In the genomic region with DNA sequence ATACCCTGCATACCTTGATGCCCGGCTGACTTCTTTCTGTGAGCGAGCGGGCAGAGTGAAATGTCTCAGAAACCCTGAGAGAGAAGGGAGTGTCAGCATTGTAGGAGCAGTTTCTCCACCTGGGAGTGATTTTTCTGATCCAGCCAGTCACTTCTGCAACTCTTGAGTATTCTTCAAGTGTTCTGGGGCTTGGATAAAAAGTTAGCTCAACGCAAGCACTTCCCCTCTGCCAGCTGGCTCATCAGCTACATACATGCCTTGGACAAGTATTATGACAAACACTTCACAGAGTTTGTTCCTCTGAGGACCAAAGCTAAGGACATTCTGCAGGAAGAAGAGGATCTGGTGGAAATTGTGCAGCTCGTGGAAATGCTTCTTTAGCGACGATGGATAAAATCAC, we compare ENCODE assay signal across 21 mouse cellular contexts.
"Had no signal": no experiment of that assay in that cellular context is flagged by ENCODE, and none has a peak within 500 bp of the region (broad histone marks: within the 10 kb centered on the region; RNA-seq: fewer than 3 reads in every experiment).

No protein-coding gene starts in this region.

- H3K36me3 ChIP-seq: liver, embryonic 13.5 days; liver, embryonic 15.5 days; lung, embryonic 15.5 days; midbrain, embryonic 10.5 days; midbrain, embryonic 12.5 days; neural tube, embryonic 13.5 days; neural tube, embryonic 15.5 days had no signal

- DNase-seq: liver; liver, embryonic 13.5 days; liver, postnatal 0 days; midbrain, embryonic 14.5 days; retina, postnatal 1 day; right cerebral cortex, adult 18-20 months; right cerebral cortex, postnatal 25 days; right cerebral cortex, postnatal 4 days; spleen, adult 18-20 months; thymus, adult 18-20 months; thymus, postnatal 14 days; thymus, postnatal 36 days had no signal

- ATAC-seq: liver, postnatal 0 days; midbrain, embryonic 16.5 days had no signal

- H3K27ac ChIP-seq: liver, embryonic 13.5 days; liver, embryonic 15.5 days; lung, embryonic 15.5 days; midbrain, embryonic 10.5 days; midbrain, embryonic 12.5 days; neural tube, embryonic 13.5 days; neural tube, embryonic 15.5 days had no signal

- H3K4me2 ChIP-seq: liver, embryonic 11.5 days; liver, embryonic 13.5 days; liver, embryonic 15.5 days; lung, embryonic 15.5 days; midbrain, embryonic 12.5 days; neural tube, embryonic 13.5 days; neural tube, embryonic 15.5 days had no signal

- H3K4me3 ChIP-seq: liver, embryonic 13.5 days; liver, embryonic 15.5 days; lung, embryonic 15.5 days; midbrain, embryonic 10.5 days; midbrain, embryonic 12.5 days; myocyte; neural tube, embryonic 13.5 days; neural tube, embryonic 15.5 days had no signal

- H3K27me3 ChIP-seq: liver, embryonic 13.5 days; liver, embryonic 15.5 days; lung, embryonic 15.5 days; midbrain, embryonic 12.5 days; neural tube, embryonic 13.5 days; neural tube, embryonic 15.5 days had no signal

- H3K9ac ChIP-seq: liver, embryonic 13.5 days; liver, embryonic 15.5 days; liver, postnatal 0 days; lung, embryonic 15.5 days; midbrain, embryonic 12.5 days; neural tube, embryonic 13.5 days; neural tube, embryonic 15.5 days had no signal

- H3K9me3 ChIP-seq: liver, embryonic 13.5 days; liver, embryonic 15.5 days; lung, embryonic 15.5 days; midbrain, embryonic 10.5 days; midbrain, embryonic 12.5 days; neural tube, embryonic 15.5 days had no signal

- H3K4me1 ChIP-seq: liver, embryonic 13.5 days; liver, embryonic 15.5 days; lung, embryonic 15.5 days; midbrain, embryonic 10.5 days; midbrain, embryonic 12.5 days; neural tube, embryonic 13.5 days; neural tube, embryonic 15.5 days had no signal
